Mouse (Mus musculus) adipose tissue, adult 10 weeks (tissue): ENCODE measurements around the gene Olfr850. TPM values are rescaled to one million over a fixed set of nuclear protein-coding genes. Genes with fewer than 3 reads are reported as not detected.

Experiments used
- polyA plus RNA-seq: library from polyadenylated mRNA; stranded (reverse); fragments of 350-450 nt; fragmentation: Illumina TruSeq; extraction: RNeasy Lipid Tissue Mini Kit (QIAGEN cat#74804); gene quantifications from one replicate; pipeline ENCODE4 v1.2.3, GENCODE M21; 2014; ENCODE audit warnings: low read depth, low replicate concordance

The Olfr850 gene
- polyA plus RNA-seq: not detected

DNA sequence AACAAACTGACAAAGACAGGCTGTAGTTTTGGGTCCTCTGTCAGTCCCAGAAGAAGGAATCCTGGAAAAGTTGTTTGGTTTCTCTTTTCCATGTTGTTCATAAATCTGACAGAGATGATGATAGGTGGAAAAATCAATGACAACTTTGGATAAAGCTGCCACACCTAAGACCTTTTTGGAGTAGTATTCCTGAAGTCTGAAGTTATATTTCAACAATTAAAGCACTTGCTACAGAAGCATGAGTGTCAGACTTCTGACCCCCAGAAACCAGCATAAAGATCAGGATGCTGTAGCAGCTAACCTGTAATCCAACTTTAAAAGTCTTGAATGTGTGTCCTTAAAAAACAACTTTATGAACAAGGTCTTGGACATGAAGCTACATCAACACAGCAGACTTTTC lies at the start of gene Olfr850:
TSS of gene Olfr850 (minus strand) at position 101 of the 400 bp plus-strand sequence.

DNA sequence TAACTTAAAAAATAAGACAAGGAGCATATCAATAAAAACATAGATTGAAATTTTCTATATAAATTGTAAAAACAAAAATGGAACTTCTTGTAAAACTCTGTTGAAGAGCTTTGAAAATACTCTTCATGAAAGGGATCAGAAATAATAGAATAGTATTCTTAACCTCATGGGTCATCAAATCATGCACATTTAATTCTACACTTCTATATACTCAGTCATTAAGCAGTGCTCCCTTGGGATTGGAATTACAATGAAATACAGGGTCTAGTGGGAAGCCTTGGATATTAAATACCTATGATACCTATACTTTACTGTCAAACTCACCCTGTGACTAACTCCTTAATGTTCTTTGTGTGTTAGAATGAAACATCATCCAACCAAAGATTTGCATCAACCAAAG lies 14.9 kb upstream of the Olfr850 start, which contains the start of gene Olfr851:
TSS of gene Olfr851 (plus strand) at position 301 of the 400 bp plus-strand sequence.

DNA sequence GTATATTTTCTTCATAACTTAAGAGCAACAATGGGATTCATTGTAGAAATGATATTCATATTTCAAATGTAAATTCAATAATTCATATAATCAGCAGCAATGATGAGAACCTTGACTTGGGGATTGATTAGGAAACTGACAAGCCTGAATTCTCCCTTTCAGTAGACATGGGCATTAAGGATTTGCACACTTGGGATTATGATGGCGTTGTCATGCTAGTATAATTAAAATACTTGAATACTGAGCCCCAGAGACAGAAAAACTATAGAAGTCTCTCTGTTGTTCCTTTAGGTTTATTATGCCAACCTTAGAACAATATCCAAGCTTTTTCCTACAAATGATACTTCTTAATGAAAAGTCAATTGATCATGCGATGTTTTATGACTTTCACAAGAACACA lies 38.1 kb downstream of the Olfr850 start, which contains the start of gene Olfr849:
TSS of gene Olfr849 (plus strand) at position 301 of the 400 bp plus-strand sequence.

Other genes starting within 250 kb of the Olfr850 start
- gene Olfr843, start 226.3 kb downstream of the Olfr850 start, polyA plus RNA-seq: not detected
- not detected for gene Olfr844, start 161.9 kb downstream of the Olfr850 start, polyA plus RNA-seq
- gene Olfr845, start 141.8 kb downstream of the Olfr850 start, polyA plus RNA-seq: not detected
- not detected for gene Olfr846, start 114.2 kb downstream of the Olfr850 start, polyA plus RNA-seq
- not detected for gene Olfr847, start 99.6 kb downstream of the Olfr850 start, polyA plus RNA-seq
- not detected for gene Olfr849, start 38.0 kb downstream of the Olfr850 start, polyA plus RNA-seq
- gene Olfr851, start 15.0 kb upstream of the Olfr850 start, polyA plus RNA-seq: not detected
- gene Olfr853, start 62.8 kb upstream of the Olfr850 start, polyA plus RNA-seq: not detected
- gene Olfr854, start 89.1 kb upstream of the Olfr850 start, polyA plus RNA-seq: not detected
- not detected for gene Olfr855, start 104.4 kb upstream of the Olfr850 start, polyA plus RNA-seq
- gene Zfp317, start 143.9 kb upstream of the Olfr850 start, polyA plus RNA-seq: 15.2 TPM
- gene Olfr857, start 231.2 kb upstream of the Olfr850 start, polyA plus RNA-seq: not detected